Mouse (Mus musculus) erythroblast, embryonic 14.5 days (primary cell): Measurements from ENCODE around the gene Trim80. TPM values are rescaled to one million over a fixed set of nuclear protein-coding genes. Genes with fewer than 3 reads are reported as not detected.
A peak's percentile ranks its signal among the peaks of the same experiment; 100 is the strongest.

Experiments used
- H3K27me3 ChIP-seq: 2 replicates; pipeline ENCODE4 v1.6.1; 2012; ENCODE audit warnings: inconsistent platforms; ENCODE audit not compliant: control insufficient read depth
- H3K36me3 ChIP-seq: 2 replicates; pipeline ENCODE4 v1.6.1; 2012; ENCODE audit warnings: mild to moderate bottlenecking, inconsistent platforms; ENCODE audit not compliant: control insufficient read depth
- H3K4me1 ChIP-seq: 2 replicates; pipeline ENCODE4 v1.6.1; 2012; ENCODE audit warnings: inconsistent platforms; ENCODE audit not compliant: control insufficient read depth
- H3K4me3 ChIP-seq: replicated peaks from 2 replicates; pipeline ENCODE3; 2012; ENCODE audit warnings: moderate library complexity, mild to moderate bottlenecking, inconsistent platforms
- H3K9me3 ChIP-seq: 2 replicates; pipeline ENCODE4 v1.6.1; 2012; ENCODE audit warnings: low read length, inconsistent platforms, mixed read lengths; ENCODE audit not compliant: control insufficient read depth
- GATA1 ChIP-seq: IDR thresholded peaks from 2 replicates; pipeline ENCODE4 v1.6.1; 2012; ENCODE audit warnings: low read length, inconsistent platforms, mixed read lengths
- TAL1 ChIP-seq: IDR thresholded peaks from 3 replicates; pipeline ENCODE4 v1.6.1; 2012; ENCODE audit warnings: low read length, inconsistent platforms, mixed read lengths
- polyA plus RNA-seq: library from polyadenylated mRNA; stranded (reverse); fragments of >175 nt; gene quantifications from 2 replicates; pipeline ENCODE4 v1.2.3, GENCODE M21; 2012

Trim80 gene
- polyA plus RNA-seq, 1 experiment: not detected

DNA sequence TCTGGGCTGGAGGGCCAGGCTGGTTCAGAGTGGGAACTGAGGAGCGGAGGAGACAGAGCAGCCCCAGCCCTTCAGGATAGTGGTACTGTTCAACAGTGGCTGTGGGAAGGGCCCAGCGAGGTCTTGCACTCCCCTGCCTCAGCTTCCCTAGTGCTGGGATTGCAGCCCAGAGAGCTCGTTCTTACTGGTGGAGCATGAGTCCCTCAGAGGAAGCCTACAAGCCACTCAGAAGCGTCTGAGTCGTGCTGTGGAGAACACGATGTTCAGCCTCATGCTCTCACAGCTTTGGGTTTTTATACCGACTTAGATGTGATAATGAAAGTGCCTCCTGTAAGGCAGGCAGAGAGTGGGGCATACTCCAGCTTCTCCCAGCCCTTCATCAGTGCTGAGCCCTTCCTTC lies 15.7 kb upstream of the Trim80 start:
- Histone ChIP-seq H3K27me3 (no peaks in the 10 kb centered on the region), H3K4me1 (peaks cover 25% of the 10 kb centered on the region), H3K4me3 (no peak overlapping the region), H3K9me3 (no peaks in the 10 kb centered on the region), H3K36me3 (peaks cover 54% of the 10 kb centered on the region)
- TF ChIP-seq TAL1 (no peak), GATA1 (no peak)

DNA sequence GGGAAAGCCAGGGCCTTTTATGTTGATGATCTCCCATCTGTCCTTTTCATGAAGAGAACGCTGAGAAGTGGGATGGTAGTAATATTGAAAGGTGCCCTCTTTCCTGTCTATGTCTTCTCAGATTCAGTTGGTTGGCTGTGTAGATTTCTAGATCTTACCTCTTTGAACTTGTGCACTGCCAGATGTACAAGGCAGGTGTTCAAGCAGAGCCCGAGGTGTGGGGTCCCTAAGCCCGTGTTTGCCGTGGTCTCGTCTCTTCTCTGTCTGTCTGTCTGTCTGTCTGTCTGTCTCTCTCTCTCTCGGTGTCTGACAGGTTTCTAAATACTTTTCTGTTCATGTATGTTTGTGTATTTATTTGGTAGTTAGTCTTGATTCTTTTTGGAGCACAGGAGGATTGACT lies 14.7 kb upstream of the Trim80 start:
- Histone ChIP-seq H3K36me3 (peaks cover 64% of the 10 kb centered on the region), H3K9me3 (no peaks in the 10 kb centered on the region), H3K27me3 (no peaks in the 10 kb centered on the region), H3K4me1 (peaks cover 21% of the 10 kb centered on the region), H3K4me3 (no peak overlapping the region)
- no peak for TF ChIP-seq GATA1
- no peak for TF ChIP-seq TAL1

GRCm38 (mm10) chr11:115427482-115428331 lies 12.6 kb upstream of the Trim80 start:
- Histone ChIP-seq H3K27me3 (no peaks in the 10 kb centered on the region), H3K4me3 (no peak overlapping the region), H3K9me3 (no peaks in the 10 kb centered on the region), H3K36me3 (peaks cover 73% of the 10 kb centered on the region), H3K4me1 (peaks cover 8% of the 10 kb centered on the region)
- TF ChIP-seq TAL1: no peak
- no peak for TF ChIP-seq GATA1

DNA sequence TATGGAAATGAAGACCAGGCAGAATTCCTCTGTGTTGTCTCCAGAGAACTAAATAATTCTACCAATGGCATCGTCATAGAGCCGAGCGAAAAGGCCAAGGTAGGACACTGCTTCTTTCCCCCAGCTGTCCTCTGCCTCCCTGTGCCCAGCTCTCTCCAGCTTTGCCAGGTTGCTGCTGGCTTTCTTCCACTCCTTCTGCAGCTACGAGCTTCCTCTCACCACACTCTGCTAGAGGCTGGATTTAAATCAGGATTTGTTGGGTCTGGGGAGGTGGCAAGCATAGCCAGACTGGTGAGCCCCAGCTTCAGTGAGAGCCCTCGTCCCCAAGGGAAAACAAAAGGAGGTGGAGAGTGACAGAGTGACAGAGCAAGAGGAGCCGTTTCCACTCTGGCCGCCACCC lies 11.0 kb upstream of the Trim80 start:
- Histone ChIP-seq H3K36me3 (peaks cover 71% of the 10 kb centered on the region), H3K27me3 (peaks cover 2% of the 10 kb centered on the region), H3K9me3 (no peaks in the 10 kb centered on the region), H3K4me3 (no peak overlapping the region), H3K4me1 (peaks cover 8% of the 10 kb centered on the region)
- TF ChIP-seq GATA1 (no peak), TAL1 (no peak)

DNA sequence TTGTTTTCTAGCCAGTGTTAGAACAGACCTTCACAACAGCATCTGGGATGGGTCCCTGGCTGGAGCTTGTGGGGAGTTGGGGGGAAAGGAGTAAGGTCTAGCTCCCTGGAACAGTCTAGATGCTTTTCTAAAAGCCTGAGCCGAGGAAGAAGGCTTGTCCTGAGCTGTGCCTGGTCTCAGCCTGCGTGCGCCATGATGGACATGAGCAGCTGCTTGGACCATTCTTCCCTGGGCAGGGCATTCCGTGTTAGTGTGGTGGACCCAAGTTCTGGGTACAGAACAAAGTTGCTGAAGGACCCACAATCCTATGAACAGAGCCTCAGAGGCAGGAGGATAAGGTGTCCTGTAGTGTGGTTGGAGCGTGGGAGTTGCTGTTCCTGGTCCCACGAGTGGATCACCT lies 9.8 kb upstream of the Trim80 start:
- peaks cover 15% of the 10 kb centered on the region for H3K27me3 ChIP-seq
- H3K36me3 ChIP-seq: peaks cover 59% of the 10 kb centered on the region
- peaks cover 8% of the 10 kb centered on the region for H3K4me1 ChIP-seq
- H3K4me3 ChIP-seq: no peak overlapping the region
- TF ChIP-seq TAL1 (no peak), GATA1 (no peak)
- H3K9me3 ChIP-seq: no peaks in the 10 kb centered on the region

GRCm38 (mm10) chr11:115432814-115433213 lies 7.5 kb upstream of the Trim80 start:
- H3K4me1 ChIP-seq: peaks cover 11% of the 10 kb centered on the region
- no peaks in the 10 kb centered on the region for H3K9me3 ChIP-seq
- H3K4me3 ChIP-seq: no peak overlapping the region
- peaks cover 33% of the 10 kb centered on the region for H3K27me3 ChIP-seq
- no peak for TF ChIP-seq GATA1
- TF ChIP-seq TAL1: no peak
- peaks cover 40% of the 10 kb centered on the region for H3K36me3 ChIP-seq

DNA sequence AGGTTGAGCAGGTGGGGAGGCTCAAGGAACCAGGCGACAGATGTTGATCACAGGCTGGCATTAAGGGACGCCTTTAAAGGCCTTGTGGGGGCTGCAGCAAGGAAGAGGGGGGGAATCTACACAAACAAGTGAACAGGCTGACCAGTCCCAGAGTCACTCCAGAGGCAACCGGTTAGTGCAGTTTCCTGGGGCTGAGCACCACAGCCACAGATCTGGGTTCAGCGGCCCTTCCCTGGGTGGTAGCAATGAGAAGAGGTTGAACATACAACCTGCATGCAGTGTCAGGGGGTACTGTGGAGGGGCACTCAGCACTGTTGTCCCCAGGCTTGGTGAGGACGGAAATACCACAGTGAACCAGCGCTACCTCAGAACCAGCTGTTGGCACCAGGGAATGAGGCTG lies 7.0 kb upstream of the Trim80 start:
- peaks cover 8% of the 10 kb centered on the region for H3K4me1 ChIP-seq
- TF ChIP-seq GATA1: no peak
- TF ChIP-seq TAL1: no peak
- H3K4me3 ChIP-seq: no peak overlapping the region
- peaks cover 39% of the 10 kb centered on the region for H3K36me3 ChIP-seq
- peaks cover 33% of the 10 kb centered on the region for H3K27me3 ChIP-seq
- no peaks in the 10 kb centered on the region for H3K9me3 ChIP-seq

- peaks cover 8% of the 10 kb centered on the region for H3K4me1 ChIP-seq
- TF ChIP-seq GATA1 (no peak), TAL1 (no peak)
- H3K36me3 ChIP-seq: peaks cover 16% of the 10 kb centered on the region
- peaks cover 37% of the 10 kb centered on the region for H3K27me3 ChIP-seq
- no peak overlapping the region for H3K4me3 ChIP-seq
- H3K9me3 ChIP-seq: peaks cover 9% of the 10 kb centered on the region
Observed at GRCm38 (mm10) chr11:115435596-115436337, 4.6 kb upstream of the Trim80 start.

DNA sequence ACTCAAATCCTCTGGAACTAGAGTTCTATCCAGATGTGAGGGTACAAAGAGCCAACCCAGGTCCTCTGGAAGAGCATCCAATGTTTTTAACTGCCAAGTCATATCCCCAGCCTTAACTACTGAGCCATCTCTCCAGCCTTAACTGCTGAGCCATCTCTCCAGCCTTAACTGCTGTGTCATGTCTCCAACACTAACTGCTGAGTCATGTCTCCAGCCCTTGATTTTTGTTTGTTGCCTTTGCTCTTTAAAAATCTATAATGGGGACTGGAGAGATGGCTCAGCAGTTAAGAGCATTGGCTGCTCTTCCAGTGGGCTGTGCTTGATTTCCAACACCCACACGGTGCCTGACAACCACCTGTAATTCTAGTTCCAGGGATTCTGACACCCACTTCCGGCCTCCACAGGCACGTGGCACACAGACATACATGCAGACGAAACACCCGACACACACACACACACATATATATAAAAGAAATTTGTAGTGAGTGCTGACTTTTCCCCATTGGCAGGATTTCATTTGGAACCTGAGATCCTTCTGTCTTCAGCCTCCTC lies 2.7 kb upstream of the Trim80 start:
- Histone ChIP-seq H3K9me3 (peaks cover 9% of the 10 kb centered on the region), H3K4me3 (no peak overlapping the region), H3K36me3 (no peaks in the 10 kb centered on the region), H3K27me3 (peaks cover 42% of the 10 kb centered on the region), H3K4me1 (peaks cover 8% of the 10 kb centered on the region)
- TF ChIP-seq TAL1 (no peak), GATA1 (0 out of 2 replicates have a peak, but pooled peaks have one; percentile 10)
